Mouse (Mus musculus): Measurements from ENCODE around the gene Zbtb1. TPM values are rescaled to one million over a fixed set of nuclear protein-coding genes. Genes with fewer than 3 reads are reported as not detected.

The Zbtb1 gene
- polyA plus RNA-seq, 1 experiment = 1.5 TPM

GRCm38 (mm10) chr12:76362303-76362676 lies 7.8 kb upstream of the Zbtb1 start:
- Histone ChIP-seq H3K36me3 (ENCODE audit: control insufficient read depth, insufficient read depth, low read length) (no peaks in the 10 kb centered on the region), H3K4me1 (ENCODE audit: control insufficient read depth, insufficient read depth, low read length) (no peaks in the 10 kb centered on the region), H3K4me3 (ENCODE audit: insufficient read depth, low read depth, low read length) (no peak overlapping the region), H3K27ac (ENCODE audit: insufficient read depth, low read depth, low read length) (no peak overlapping the region), H3K27me3 (replicated peaks; ENCODE audit: control insufficient read depth, insufficient read depth, low read length) (no peaks in the 10 kb centered on the region)
- no peak for TF ChIP-seq POLR2A (IDR thresholded peaks at IDR 0.05; ENCODE audit: low read depth, low read length)
- no peak for TF ChIP-seq CTCF (conservative IDR thresholded peaks at IDR 0.05; ENCODE audit: insufficient read depth, insufficient read length, low read depth, low read length)
- 74% methylated on average over 9 of the region's 9 CpGs for WGBS
- DNase-seq = no peak

GRCm38 (mm10) chr12:76366276-76366675 lies 3.8 kb upstream of the Zbtb1 start:
- no peak overlapping the region for H3K27ac ChIP-seq (ENCODE audit: insufficient read depth, low read depth, low read length)
- no peaks in the 10 kb centered on the region for H3K36me3 ChIP-seq (ENCODE audit: control insufficient read depth, insufficient read depth, low read length)
- no peak for DNase-seq
- WGBS = 74% methylated on average over 3 of the region's 3 CpGs
- no peak for TF ChIP-seq CTCF (conservative IDR thresholded peaks at IDR 0.05; ENCODE audit: insufficient read depth, insufficient read length, low read depth, low read length)
- TF ChIP-seq POLR2A (IDR thresholded peaks at IDR 0.05; ENCODE audit: low read depth, low read length) = no peak
- H3K4me3 ChIP-seq (ENCODE audit: insufficient read depth, low read depth, low read length) = no peak overlapping the region
- H3K4me1 ChIP-seq (ENCODE audit: control insufficient read depth, insufficient read depth, low read length) = peaks cover 7% of the 10 kb centered on the region; the same call in 1 of the 2 replicates
- H3K27me3 ChIP-seq (replicated peaks; ENCODE audit: control insufficient read depth, insufficient read depth, low read length) = no peaks in the 10 kb centered on the region

- TF ChIP-seq CTCF (conservative IDR thresholded peaks at IDR 0.05; ENCODE audit: insufficient read depth, insufficient read length, low read depth, low read length) (no peak), POLR2A (IDR thresholded peaks at IDR 0.05; ENCODE audit: low read depth, low read length) (no peak)
- Histone ChIP-seq H3K4me3 (ENCODE audit: insufficient read depth, low read depth, low read length) (no peak overlapping the region), H3K27me3 (replicated peaks; ENCODE audit: control insufficient read depth, insufficient read depth, low read length) (no peaks in the 10 kb centered on the region), H3K4me1 (ENCODE audit: control insufficient read depth, insufficient read depth, low read length) (peaks cover 12% of the 10 kb centered on the region; the same call in 1 of the 2 replicates), H3K36me3 (ENCODE audit: control insufficient read depth, insufficient read depth, low read length) (no peaks in the 10 kb centered on the region), H3K27ac (ENCODE audit: insufficient read depth, low read depth, low read length) (no peak overlapping the region)
- 34% methylated on average over 14 of the region's 14 CpGs for WGBS
- peak; percentile 64 for DNase-seq
Observed at GRCm38 (mm10) chr12:76367096-76367995, 2.7 kb upstream of the Zbtb1 start.

GRCm38 (mm10) chr12:76368201-76368789 lies 1.8 kb upstream of the Zbtb1 start:
- no peak for TF ChIP-seq CTCF (conservative IDR thresholded peaks at IDR 0.05; ENCODE audit: insufficient read depth, insufficient read length, low read depth, low read length)
- no peak for TF ChIP-seq POLR2A (IDR thresholded peaks at IDR 0.05; ENCODE audit: low read depth, low read length)
- H3K27me3 ChIP-seq (replicated peaks; ENCODE audit: control insufficient read depth, insufficient read depth, low read length) = no peaks in the 10 kb centered on the region
- H3K4me1 ChIP-seq (ENCODE audit: control insufficient read depth, insufficient read depth, low read length) = peaks cover 21% of the 10 kb centered on the region; the same call in 1 of the 2 replicates
- WGBS = 27% methylated on average over 9 of the region's 9 CpGs
- DNase-seq = no peak
- H3K36me3 ChIP-seq (ENCODE audit: control insufficient read depth, insufficient read depth, low read length) = no peaks in the 10 kb centered on the region
- H3K4me3 ChIP-seq (ENCODE audit: insufficient read depth, low read depth, low read length) = peak overlapping the region; percentile 78
- no peak overlapping the region for H3K27ac ChIP-seq (ENCODE audit: insufficient read depth, low read depth, low read length)

GRCm38 (mm10) chr12:76368790-76369205 lies 1.3 kb upstream of the Zbtb1 start:
- Histone ChIP-seq H3K27ac (ENCODE audit: insufficient read depth, low read depth, low read length) (peak overlapping the region; percentile 82), H3K4me3 (ENCODE audit: insufficient read depth, low read depth, low read length) (peak overlapping the region; percentile 78), H3K27me3 (replicated peaks; ENCODE audit: control insufficient read depth, insufficient read depth, low read length) (no peaks in the 10 kb centered on the region), H3K4me1 (ENCODE audit: control insufficient read depth, insufficient read depth, low read length) (peaks cover 21% of the 10 kb centered on the region; the same call in 1 of the 2 replicates), H3K36me3 (ENCODE audit: control insufficient read depth, insufficient read depth, low read length) (no peaks in the 10 kb centered on the region)
- no peak for DNase-seq
- 3% methylated on average over 26 of the region's 26 CpGs for WGBS
- no peak for TF ChIP-seq POLR2A (IDR thresholded peaks at IDR 0.05; ENCODE audit: low read depth, low read length)
- no peak for TF ChIP-seq CTCF (conservative IDR thresholded peaks at IDR 0.05; ENCODE audit: insufficient read depth, insufficient read length, low read depth, low read length)

GRCm38 (mm10) chr12:76369206-76369977 lies 674 bp upstream of the Zbtb1 start, which contains the start of gene Zbtb25:
Gene Zbtb25 (minus strand): TSS chr12:76369602.
- H3K27ac ChIP-seq (ENCODE audit: insufficient read depth, low read depth, low read length) = peak within 1 kb of the TSS; percentile 82
- peak within 1 kb of the TSS; percentile 78 for H3K4me3 ChIP-seq (ENCODE audit: insufficient read depth, low read depth, low read length)
- peak; percentile 88 for DNase-seq
- no peaks in the 10 kb centered on the region for H3K36me3 ChIP-seq (ENCODE audit: control insufficient read depth, insufficient read depth, low read length)
- peaks cover 21% of the 10 kb centered on the region; the same call in 1 of the 2 replicates for H3K4me1 ChIP-seq (ENCODE audit: control insufficient read depth, insufficient read depth, low read length)
- TF ChIP-seq POLR2A (IDR thresholded peaks at IDR 0.05; ENCODE audit: low read depth, low read length) (no peak), CTCF (conservative IDR thresholded peaks at IDR 0.05; ENCODE audit: insufficient read depth, insufficient read length, low read depth, low read length) (no peak)
- H3K27me3 ChIP-seq (replicated peaks; ENCODE audit: control insufficient read depth, insufficient read depth, low read length) = no peaks in the 10 kb centered on the region
- WGBS = 1% methylated on average over 96 of the region's 96 CpGs

All from kidney, adult 2 months (tissue).